Mouse (Mus musculus) myocyte (in vitro differentiated cells): ENCODE measurements at regions not wholly inside any gene's neighbourhood (a gene's known extent, or its start where the extent isn't known, plus 50 kb on each side); places are given as distances from the start of the nearest gene placed in this dataset.

Experiments
- H3K27me3 ChIP-seq: one replicate; pipeline ENCODE4 v1.6.1; 2011; ENCODE audit not compliant: control insufficient read depth, insufficient read depth, insufficient read length
- H3K36me3 ChIP-seq: one replicate; pipeline ENCODE4 v1.6.1; 2011; ENCODE audit not compliant: control insufficient read depth, insufficient read depth
- H3K4me2 ChIP-seq: one replicate; pipeline ENCODE4 v1.6.1; 2011; ENCODE audit warnings: low read depth, control low read depth
- H3K4me3 ChIP-seq: one replicate; pipeline ENCODE4 v1.5.1; 2011; ENCODE audit warnings: mild to moderate bottlenecking, control low read depth, moderate library complexity
- H3K79me2 ChIP-seq: one replicate; pipeline ENCODE4 v1.6.1; 2011; ENCODE audit not compliant: control insufficient read depth, insufficient read depth
- H3ac ChIP-seq: one replicate; pipeline ENCODE4 v1.6.1; 2011; ENCODE audit not compliant: control insufficient read depth, insufficient read length
- CEBPB ChIP-seq: IDR thresholded peaks from 2 replicates; pipeline ENCODE4 v1.6.1; 2011; ENCODE audit warnings: mild to moderate bottlenecking, moderate library complexity; ENCODE audit not compliant: poor library complexity, insufficient read depth, severe bottlenecking
- E2F4 ChIP-seq: IDR thresholded peaks from one replicate; pipeline ENCODE4 v1.6.1; 2011; ENCODE audit warnings: mild to moderate bottlenecking, control low read depth, moderate library complexity; ENCODE audit not compliant: insufficient read depth
- MAX ChIP-seq: IDR thresholded peaks from one replicate; pipeline ENCODE4 v1.6.1; 2011; ENCODE audit warnings: low read depth, mild to moderate bottlenecking, control low read depth
- MYOD1 ChIP-seq, 3 experiments: IDR thresholded peaks; one replicate each; pipeline ENCODE4 v1.6.1; 2011; ENCODE audit warnings: control low read depth in 2 of 3, low read depth in 2 of 3, mild to moderate bottlenecking in 2 of 3, moderate library complexity in 1 of 3; ENCODE audit not compliant: insufficient read length in 2 of 3, control insufficient read depth in 1 of 3
- MYOG ChIP-seq, 3 experiments: IDR thresholded peaks; one replicate each; pipeline ENCODE4 v1.6.1; 2011; ENCODE audit warnings: control low read depth in 2 of 3, low read depth in 2 of 3, mild to moderate bottlenecking in 2 of 3; ENCODE audit not compliant: insufficient read length in 2 of 3, control insufficient read depth in 1 of 3, insufficient read depth in 1 of 3
- POLR2A ChIP-seq: IDR thresholded peaks from one replicate; pipeline ENCODE4 v1.6.1; 2011; ENCODE audit warnings: low read depth, mild to moderate bottlenecking, control low read depth, moderate library complexity; ENCODE audit not compliant: insufficient read length
- POLR2AphosphoS2 ChIP-seq: IDR thresholded peaks from one replicate; pipeline ENCODE4 v1.6.1; 2011; ENCODE audit warnings: low read depth, control low read depth; ENCODE audit not compliant: insufficient read length
- REST ChIP-seq: IDR thresholded peaks from one replicate; pipeline ENCODE4 v1.6.1; 2011; ENCODE audit warnings: mild to moderate bottlenecking, control low read depth, moderate library complexity; ENCODE audit not compliant: insufficient read depth, insufficient read length
- SRF ChIP-seq: IDR thresholded peaks from one replicate; pipeline ENCODE4 v1.6.1; 2011; ENCODE audit warnings: low read depth; ENCODE audit not compliant: control insufficient read depth, insufficient read length
- TCF12 ChIP-seq: IDR thresholded peaks from one replicate; pipeline ENCODE4 v1.6.1; 2011; ENCODE audit warnings: mild to moderate bottlenecking, control low read depth; ENCODE audit not compliant: poor library complexity, insufficient read depth, severe bottlenecking
- TCF3 ChIP-seq: IDR thresholded peaks from one replicate; pipeline ENCODE4 v1.6.1; 2011; ENCODE audit warnings: low read depth, control low read depth; ENCODE audit not compliant: insufficient read length
- USF1 ChIP-seq: IDR thresholded peaks from one replicate; pipeline ENCODE4 v1.6.1; 2011; ENCODE audit warnings: low read depth, mild to moderate bottlenecking, control low read depth, moderate library complexity

- Histone ChIP-seq H3ac (no peak overlapping the region), H3K4me3 (no peak overlapping the region), H3K79me2 (no peaks in the 10 kb centered on the region), H3K4me2 (peak overlapping the region; percentile 72), H3K27me3 (no peaks in the 10 kb centered on the region), H3K36me3 (no peaks in the 10 kb centered on the region)
- TF ChIP-seq CEBPB, result no peak
- TF ChIP-seq MYOG (IDR thresholded peaks at IDR 0.05; ENCODE audit: control insufficient read depth in 1 of 3, insufficient read depth in 1 of 3, insufficient read length in 2 of 3, low read depth in 2 of 3), result peak in 1 of 3 experiments; percentile 13
- TF ChIP-seq MYOD1 (IDR thresholded peaks at IDR 0.05; ENCODE audit: control insufficient read depth in 1 of 3, insufficient read length in 2 of 3, low read depth in 2 of 3), result peak in 2 of 3 experiments; percentile 11 to 26
Measured at GRCm38 (mm10) chr3:151295027-151295426, 142.7 kb upstream of the Adgrl4 start.

DNA sequence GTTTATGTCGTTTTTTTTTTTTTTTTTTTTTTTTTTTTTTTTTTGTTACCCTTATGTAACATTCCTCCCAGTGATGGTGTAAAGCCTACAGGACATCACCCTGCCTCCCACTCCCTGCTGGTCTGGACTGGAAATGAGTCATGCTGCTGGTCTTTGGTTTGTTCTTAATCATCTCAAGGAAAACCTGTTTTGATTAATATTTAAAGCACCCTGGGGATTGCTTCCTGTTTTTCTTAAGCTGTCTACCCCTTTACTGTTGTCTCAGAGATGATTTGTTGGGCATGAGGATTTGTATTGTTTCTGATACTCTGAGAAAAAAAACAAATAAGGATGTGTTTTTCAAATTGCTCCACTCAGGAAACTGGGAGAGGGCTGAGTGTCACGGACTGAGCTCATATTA lies 139.4 kb upstream of the Adgrl4 start:
- no peak for TF ChIP-seq TCF12
- TF ChIP-seq REST, result no peak
- no peak for TF ChIP-seq USF1
- no peak for TF ChIP-seq MYOG (IDR thresholded peaks at IDR 0.05; ENCODE audit: control insufficient read depth in 1 of 3, insufficient read depth in 1 of 3, insufficient read length in 2 of 3, low read depth in 2 of 3)
- no peak for TF ChIP-seq TCF3
- no peak for TF ChIP-seq MYOD1 (IDR thresholded peaks at IDR 0.05; ENCODE audit: control insufficient read depth in 1 of 3, insufficient read length in 2 of 3, low read depth in 2 of 3)
- H3K27me3 ChIP-seq, result no peaks in the 10 kb centered on the region
- no peak overlapping the region for H3K4me3 ChIP-seq
- H3K79me2 ChIP-seq, result no peaks in the 10 kb centered on the region
- peak overlapping the region; percentile 63 for H3K4me2 ChIP-seq
- no peaks in the 10 kb centered on the region for H3K36me3 ChIP-seq
- H3ac ChIP-seq, result no peak overlapping the region

DNA sequence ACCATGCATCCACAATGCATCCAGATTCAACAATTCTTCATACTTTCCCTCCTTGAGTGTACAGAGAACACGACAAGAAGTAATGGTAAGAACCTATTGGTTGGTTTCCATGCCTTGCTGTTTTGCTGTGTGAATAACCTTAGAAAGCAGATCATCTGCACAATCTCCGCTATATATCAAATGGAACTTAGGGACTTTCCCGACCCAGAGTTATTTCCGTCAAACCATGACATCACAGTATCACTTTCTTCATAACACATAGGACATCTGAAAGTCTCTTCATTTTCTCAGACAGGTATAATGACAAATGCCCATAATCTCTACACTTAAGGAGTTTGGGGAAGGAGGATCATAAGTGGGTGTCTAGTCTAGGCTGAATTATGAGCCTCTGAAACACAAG lies 132.3 kb upstream of the Adgrl4 start:
- Histone ChIP-seq H3K79me2 (no peaks in the 10 kb centered on the region), H3K4me2 (no peak overlapping the region), H3ac (no peak overlapping the region), H3K36me3 (no peaks in the 10 kb centered on the region), H3K27me3 (no peaks in the 10 kb centered on the region), H3K4me3 (no peak overlapping the region)
- TF ChIP-seq E2F4, result no peak
- TF ChIP-seq CEBPB, result no peak
- no peak for TF ChIP-seq MYOG (IDR thresholded peaks at IDR 0.05; ENCODE audit: control insufficient read depth in 1 of 3, insufficient read depth in 1 of 3, insufficient read length in 2 of 3, low read depth in 2 of 3)
- TF ChIP-seq TCF3, result no peak
- no peak for TF ChIP-seq POLR2A
- no peak for TF ChIP-seq MAX
- no peak for TF ChIP-seq POLR2AphosphoS2
- TF ChIP-seq SRF, result no peak
- no peak for TF ChIP-seq REST
- no peak for TF ChIP-seq USF1
- TF ChIP-seq MYOD1 (IDR thresholded peaks at IDR 0.05; ENCODE audit: control insufficient read depth in 1 of 3, insufficient read length in 2 of 3, low read depth in 2 of 3), result no peak
- TF ChIP-seq TCF12, result no peak

- H3K4me2 ChIP-seq, result no peak overlapping the region
- H3ac ChIP-seq, result no peak overlapping the region
- H3K79me2 ChIP-seq, result no peaks in the 10 kb centered on the region
- H3K27me3 ChIP-seq, result no peaks in the 10 kb centered on the region
- H3K36me3 ChIP-seq, result no peaks in the 10 kb centered on the region
- H3K4me3 ChIP-seq, result no peak overlapping the region
- TF ChIP-seq POLR2A, result no peak
- TF ChIP-seq TCF12, result no peak
- TF ChIP-seq CEBPB, result no peak
- TF ChIP-seq MAX, result no peak
- TF ChIP-seq MYOD1 (IDR thresholded peaks at IDR 0.05; ENCODE audit: control insufficient read depth in 1 of 3, insufficient read length in 2 of 3, low read depth in 2 of 3), result no peak
- TF ChIP-seq SRF, result no peak
- no peak for TF ChIP-seq REST
- TF ChIP-seq USF1, result no peak
- no peak for TF ChIP-seq POLR2AphosphoS2
- no peak for TF ChIP-seq MYOG (IDR thresholded peaks at IDR 0.05; ENCODE audit: control insufficient read depth in 1 of 3, insufficient read depth in 1 of 3, insufficient read length in 2 of 3, low read depth in 2 of 3)
- no peak for TF ChIP-seq E2F4
- TF ChIP-seq TCF3, result no peak
Measured at GRCm38 (mm10) chr3:151307975-151308374, 129.7 kb upstream of the Adgrl4 start.

GRCm38 (mm10) chr3:151323835-151324234 lies 113.9 kb upstream of the Adgrl4 start:
- no peaks in the 10 kb centered on the region for H3K27me3 ChIP-seq
- H3K79me2 ChIP-seq, result no peaks in the 10 kb centered on the region
- no peak overlapping the region for H3ac ChIP-seq
- no peak overlapping the region for H3K4me3 ChIP-seq
- TF ChIP-seq CEBPB (no peak), POLR2AphosphoS2 (no peak), TCF12 (no peak), MYOG (IDR thresholded peaks at IDR 0.05; ENCODE audit: control insufficient read depth in 1 of 3, insufficient read depth in 1 of 3, insufficient read length in 2 of 3, low read depth in 2 of 3) (no peak), USF1 (no peak), MAX (no peak), TCF3 (no peak), MYOD1 (IDR thresholded peaks at IDR 0.05; ENCODE audit: control insufficient read depth in 1 of 3, insufficient read length in 2 of 3, low read depth in 2 of 3) (no peak), E2F4 (no peak), POLR2A (no peak), SRF (no peak)
- no peaks in the 10 kb centered on the region for H3K36me3 ChIP-seq
- H3K4me2 ChIP-seq, result peak overlapping the region; percentile 27
